Mouse (Mus musculus): Measurements from ENCODE around the gene Gzmm. TPM values are rescaled to one million over a fixed set of nuclear protein-coding genes. Genes with fewer than 3 reads are reported as not detected.
A peak's percentile ranks its signal among the peaks of the same experiment; 100 is the strongest.

Gene Gzmm
- polyA plus RNA-seq, 1 experiment from 2014 or later = not detected

DNA sequence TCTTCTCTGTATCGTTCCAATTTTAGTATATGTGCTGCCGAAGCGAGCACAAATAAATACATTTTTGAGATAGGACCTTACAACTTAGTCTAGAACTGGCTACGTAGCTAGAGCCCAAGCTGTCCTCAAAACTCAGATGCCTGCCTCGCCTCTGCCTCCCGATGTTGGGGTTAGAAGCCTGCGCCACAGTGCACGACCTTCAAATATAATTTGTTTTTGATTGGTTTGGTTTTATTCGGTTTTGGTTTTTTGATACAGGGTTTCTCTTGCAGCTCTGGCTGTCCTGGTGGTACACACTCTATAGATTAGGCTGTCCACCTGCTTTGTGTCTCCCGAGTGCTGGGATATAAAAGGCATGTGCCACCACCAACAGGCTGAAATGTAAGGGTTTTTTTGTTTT, 14.7 kb downstream of the Gzmm start:
- WGBS (ENCODE audit: missing documents) = 86% methylated on average over 10 of the region's 10 CpGs
- Histone ChIP-seq H3K36me3 (ENCODE audit: inconsistent target) (no peaks in the 10 kb centered on the region), H3K4me3 (ENCODE audit: inconsistent target) (peak overlapping the region; percentile 7; the same call in 1 of the 2 replicates), H3K79me2 (ENCODE audit: inconsistent target) (peaks cover 41% of the 10 kb centered on the region), H3K27ac (no peak overlapping the region)

- Histone ChIP-seq H3K36me3 (ENCODE audit: inconsistent target) (peaks cover 5% of the 10 kb centered on the region; the same call in 1 of the 2 replicates), H3K27ac (peak within 1 kb of the TSS; percentile 70), H3K4me3 (ENCODE audit: inconsistent target) (peak within 1 kb of the TSS; percentile 90), H3K79me2 (ENCODE audit: inconsistent target) (peaks cover 49% of the 10 kb centered on the region)
- WGBS (ENCODE audit: missing documents) = under 1% methylated on average over 45 of the region's 65 CpGs
Measured at GRCm38 (mm10) chr10:79704065-79704969, 15.5 kb downstream of the Gzmm start, which contains the start of gene Bsg. Gene Bsg (plus strand): TSS chr10:79704491.

- Histone ChIP-seq H3K4me3 (ENCODE audit: inconsistent target) (peak overlapping the region; percentile 90), H3K79me2 (ENCODE audit: inconsistent target) (peaks cover 52% of the 10 kb centered on the region), H3K27ac (peak overlapping the region; percentile 70), H3K36me3 (ENCODE audit: inconsistent target) (peaks cover 10% of the 10 kb centered on the region; the same call in 1 of the 2 replicates)
- WGBS (ENCODE audit: missing documents) = 14% methylated on average over 10 of the region's 10 CpGs
Measured at GRCm38 (mm10) chr10:79704970-79705360, 16.1 kb downstream of the Gzmm start.

- Histone ChIP-seq H3K79me2 (ENCODE audit: inconsistent target) (peaks cover 52% of the 10 kb centered on the region), H3K36me3 (ENCODE audit: inconsistent target) (peaks cover 20% of the 10 kb centered on the region; the same call in 1 of the 2 replicates), H3K27ac (no peak overlapping the region), H3K4me3 (ENCODE audit: inconsistent target) (no peak overlapping the region)
- 94% methylated on average over 4 of the region's 5 CpGs for WGBS (ENCODE audit: missing documents)
Measured at GRCm38 (mm10) chr10:79705951-79706350, 17.1 kb downstream of the Gzmm start.

GRCm38 (mm10) chr10:79706406-79707094, 17.7 kb downstream of the Gzmm start:
- Histone ChIP-seq H3K4me3 (ENCODE audit: inconsistent target) (no peak overlapping the region), H3K36me3 (ENCODE audit: inconsistent target) (peaks cover 26% of the 10 kb centered on the region; the same call in 1 of the 2 replicates), H3K27ac (no peak overlapping the region), H3K79me2 (ENCODE audit: inconsistent target) (peaks cover 52% of the 10 kb centered on the region)
- 93% methylated on average over 5 of the region's 5 CpGs for WGBS (ENCODE audit: missing documents)

DNA sequence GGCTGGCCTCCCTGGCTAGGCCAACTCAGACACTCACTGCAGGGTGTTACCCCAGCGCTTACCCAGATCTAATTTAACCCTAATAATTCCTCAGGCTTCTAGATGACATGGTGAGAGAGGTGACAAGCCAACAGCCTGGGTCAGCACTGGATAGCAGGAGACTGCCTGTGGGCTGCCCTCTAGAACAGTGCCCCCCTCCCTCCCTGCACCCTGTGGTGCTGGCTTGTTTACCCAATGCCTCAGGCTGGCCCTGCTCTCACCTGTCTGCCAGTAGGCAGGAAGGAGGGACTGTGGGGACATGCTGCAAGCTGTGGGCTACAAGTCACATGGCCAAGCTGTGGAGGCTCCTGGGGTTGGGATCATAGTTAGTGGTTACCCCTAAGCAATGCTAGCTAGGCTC, 18.3 kb downstream of the Gzmm start:
- no peak overlapping the region for H3K4me3 ChIP-seq (ENCODE audit: inconsistent target)
- H3K36me3 ChIP-seq (ENCODE audit: inconsistent target) = peaks cover 31% of the 10 kb centered on the region; the same call in 1 of the 2 replicates
- no peak overlapping the region for H3K27ac ChIP-seq
- peaks cover 52% of the 10 kb centered on the region for H3K79me2 ChIP-seq (ENCODE audit: inconsistent target)
- 100% methylated on average over 1 of the region's 1 CpGs for WGBS (ENCODE audit: missing documents)

- no peak overlapping the region for H3K4me3 ChIP-seq (ENCODE audit: inconsistent target)
- WGBS (ENCODE audit: missing documents) = 83% methylated on average over 4 of the region's 4 CpGs
- peaks cover 52% of the 10 kb centered on the region for H3K79me2 ChIP-seq (ENCODE audit: inconsistent target)
- H3K36me3 ChIP-seq (ENCODE audit: inconsistent target) = peaks cover 31% of the 10 kb centered on the region; the same call in 1 of the 2 replicates
- no peak overlapping the region for H3K27ac ChIP-seq
Measured at GRCm38 (mm10) chr10:79707759-79708158, 18.9 kb downstream of the Gzmm start.

GRCm38 (mm10) chr10:79708668-79709067, 19.8 kb downstream of the Gzmm start:
- Histone ChIP-seq H3K27ac (no peak overlapping the region), H3K4me3 (ENCODE audit: inconsistent target) (no peak overlapping the region), H3K79me2 (ENCODE audit: inconsistent target) (peaks cover 52% of the 10 kb centered on the region), H3K36me3 (ENCODE audit: inconsistent target) (peaks cover 31% of the 10 kb centered on the region; the same call in 1 of the 2 replicates)
- WGBS (ENCODE audit: missing documents) = 94% methylated on average over 19 of the region's 21 CpGs

DNA sequence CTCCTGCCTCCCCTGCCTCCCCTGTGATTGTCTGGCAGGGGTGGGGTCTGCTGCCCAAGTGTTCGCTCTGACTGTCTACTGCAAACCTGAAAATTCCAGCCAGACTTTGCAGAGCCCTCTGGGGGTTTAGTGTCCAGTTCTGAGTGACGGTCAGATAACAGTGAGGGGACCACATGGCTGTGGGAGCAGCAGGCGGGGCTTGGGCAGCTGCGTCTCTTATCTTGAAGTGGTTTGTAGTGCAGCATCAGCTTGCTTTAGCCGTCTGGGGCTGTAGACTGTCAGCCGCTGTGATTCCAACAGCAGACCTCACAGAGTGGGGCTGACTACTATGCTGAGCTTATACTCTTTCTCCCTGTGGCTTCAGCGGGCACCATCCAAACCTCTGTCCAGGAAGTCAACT, 20.5 kb downstream of the Gzmm start:
- 94% methylated on average over 7 of the region's 7 CpGs for WGBS (ENCODE audit: missing documents)
- H3K27ac ChIP-seq = no peak overlapping the region
- peaks cover 31% of the 10 kb centered on the region; the same call in 1 of the 2 replicates for H3K36me3 ChIP-seq (ENCODE audit: inconsistent target)

DNA sequence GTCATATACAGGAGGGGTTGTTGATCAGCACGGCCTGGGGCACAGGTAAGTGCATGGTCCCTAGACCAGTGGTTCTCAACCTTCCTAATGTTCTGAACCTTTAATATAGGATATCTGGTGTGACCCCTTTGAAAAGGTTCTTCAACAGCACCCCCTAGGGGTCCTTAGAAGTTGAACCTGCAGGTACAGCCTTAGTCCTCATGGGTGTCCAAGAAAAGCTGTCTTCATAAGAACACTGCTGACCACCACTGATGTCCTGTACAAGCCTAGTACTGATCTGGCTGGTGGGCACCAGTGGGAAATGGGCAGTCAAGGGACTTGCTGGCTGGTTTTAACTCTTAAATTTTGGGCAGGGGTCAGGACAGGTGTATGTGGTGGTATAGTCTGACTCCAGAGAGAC, 23.2 kb downstream of the Gzmm start:
- H3K36me3 ChIP-seq (ENCODE audit: inconsistent target) = peaks cover 31% of the 10 kb centered on the region; the same call in 1 of the 2 replicates
- no peak overlapping the region for H3K4me3 ChIP-seq (ENCODE audit: inconsistent target)
- peaks cover 26% of the 10 kb centered on the region for H3K79me2 ChIP-seq (ENCODE audit: inconsistent target)
- WGBS (ENCODE audit: missing documents) = 100% methylated on average over 1 of the region's 1 CpGs
- H3K27ac ChIP-seq = no peak overlapping the region

More for the DNA sequence above, 20.5 kb downstream of the Gzmm start:
- H3K79me2 ChIP-seq (ENCODE audit: inconsistent target) = peaks cover 52% of the 10 kb centered on the region
- H3K4me3 ChIP-seq (ENCODE audit: inconsistent target) = no peak overlapping the region

DNA sequence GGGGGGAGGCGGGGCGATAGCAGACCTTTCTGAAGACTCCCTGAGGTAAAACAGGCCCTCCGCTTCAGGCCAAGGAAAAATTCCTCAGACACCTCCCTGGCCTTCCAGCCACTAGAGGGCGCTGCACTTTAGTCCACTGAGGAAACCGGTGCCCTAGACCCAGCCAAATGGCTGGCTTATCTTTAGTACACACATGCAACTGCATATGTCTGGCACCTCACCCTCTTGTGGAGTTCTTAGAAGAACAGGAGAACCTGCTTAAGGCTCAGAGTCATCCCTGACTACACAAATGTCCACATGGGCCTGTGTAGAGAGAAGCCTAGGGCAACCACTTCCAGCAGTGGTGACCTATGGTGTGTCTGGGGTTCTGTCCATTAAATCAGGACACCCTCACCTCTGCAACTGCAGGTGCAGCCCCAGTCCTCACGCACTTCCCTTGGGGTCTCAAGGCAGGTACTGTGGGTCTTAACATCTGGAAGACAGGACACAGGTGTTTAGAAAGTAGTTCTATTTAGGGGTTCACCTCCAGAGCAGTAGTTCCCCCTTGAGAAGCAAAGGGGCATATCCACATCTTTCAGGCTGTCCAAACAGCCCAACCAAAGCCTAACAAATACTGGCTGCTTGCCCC, 23.8 kb downstream of the Gzmm start:
- H3K4me3 ChIP-seq (ENCODE audit: inconsistent target) = no peak overlapping the region
- H3K27ac ChIP-seq = no peak overlapping the region
- WGBS (ENCODE audit: missing documents) = 32% methylated on average over 4 of the region's 6 CpGs
- H3K36me3 ChIP-seq (ENCODE audit: inconsistent target) = peaks cover 31% of the 10 kb centered on the region; the same call in 1 of the 2 replicates
- peaks cover 20% of the 10 kb centered on the region for H3K79me2 ChIP-seq (ENCODE audit: inconsistent target)

DNA sequence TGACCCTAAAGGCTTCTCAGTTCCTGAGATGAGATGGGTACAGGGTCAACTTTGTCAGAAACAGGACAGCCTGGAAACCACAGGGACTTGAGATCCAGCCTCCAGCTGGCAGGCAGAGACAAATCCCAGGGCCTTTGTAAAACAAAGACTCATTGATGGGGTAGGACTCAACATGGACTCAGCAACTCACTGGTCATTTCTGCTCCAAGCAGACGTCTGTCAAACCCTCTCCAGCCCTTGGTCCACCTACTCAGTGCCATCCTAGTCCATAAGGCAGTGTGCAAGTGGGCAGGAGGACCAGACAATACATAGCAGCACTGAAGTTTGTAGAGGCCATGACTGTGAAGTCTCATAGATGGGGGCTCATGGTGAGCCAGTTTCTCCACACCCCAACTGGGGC, 24.3 kb downstream of the Gzmm start:
- 45% methylated on average over 1 of the region's 1 CpGs for WGBS (ENCODE audit: missing documents)
- peaks cover 31% of the 10 kb centered on the region; the same call in 1 of the 2 replicates for H3K36me3 ChIP-seq (ENCODE audit: inconsistent target)
- H3K27ac ChIP-seq = no peak overlapping the region
- no peak overlapping the region for H3K4me3 ChIP-seq (ENCODE audit: inconsistent target)
- peaks cover 15% of the 10 kb centered on the region for H3K79me2 ChIP-seq (ENCODE audit: inconsistent target)

DNA sequence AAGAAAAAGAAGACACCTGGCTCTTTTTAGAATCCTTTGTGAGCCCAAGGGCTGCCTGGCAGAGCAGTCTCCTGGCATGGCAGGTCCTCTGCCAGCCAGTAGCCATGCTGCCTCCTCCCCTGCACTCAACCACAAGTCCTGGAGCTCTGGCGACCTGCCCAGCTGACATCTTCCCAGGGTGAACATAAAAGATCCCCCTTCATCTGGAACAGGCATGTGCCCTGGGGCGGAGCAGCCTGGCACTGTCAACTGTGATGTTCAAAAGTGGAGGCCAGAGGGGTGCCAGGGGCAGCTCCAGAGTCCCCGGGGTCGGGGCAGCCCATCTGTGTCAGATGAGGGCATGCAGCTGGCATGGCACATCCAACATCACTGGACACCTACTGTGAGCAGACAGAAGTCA, 26.2 kb downstream of the Gzmm start:
- no peaks in the 10 kb centered on the region for H3K79me2 ChIP-seq (ENCODE audit: inconsistent target)
- no peak overlapping the region for H3K27ac ChIP-seq
- peaks cover 20% of the 10 kb centered on the region; the same call in 1 of the 2 replicates for H3K36me3 ChIP-seq (ENCODE audit: inconsistent target)
- WGBS (ENCODE audit: missing documents) = 74% methylated on average over 4 of the region's 4 CpGs
- no peak overlapping the region for H3K4me3 ChIP-seq (ENCODE audit: inconsistent target)

- Histone ChIP-seq H3K27ac (no peak within 1 kb of the TSS), H3K4me3 (ENCODE audit: inconsistent target) (no peak within 1 kb of the TSS), H3K79me2 (ENCODE audit: inconsistent target) (no peaks in the 10 kb centered on the region), H3K36me3 (ENCODE audit: inconsistent target) (0 out of 2 replicates have a peak, but pooled peaks cover 6% of the 10 kb centered on the region)
- WGBS (ENCODE audit: missing documents) = 2% methylated on average over 77 of the region's 91 CpGs
Measured at GRCm38 (mm10) chr10:79716254-79716987, 27.6 kb downstream of the Gzmm start, which contains the start of gene Hcn2. Gene Hcn2 (plus strand): TSS chr10:79716634.

Data from macrophage (primary cell).